Mouse (Mus musculus) urinary bladder, adult 18-20 months (tissue): Measurements from ENCODE around the gene Trim28.
A peak's percentile ranks its signal among the peaks of the same experiment; 100 is the strongest.

Experiments
- DNase-seq, 2 experiments: peaks; one replicate each; pipeline ENCODE4 v3.0.0; 2022; ENCODE audit warnings: low spot score in 2 of 2, mixed read lengths in 2 of 2

Trim28 gene

GRCm38 (mm10) chr7:12998053-12998452, 861 bp upstream of the Trim28 start, which contains the start of gene Slc27a5:
Gene Slc27a5 (minus strand): TSS chr7:12998192.
- DNase-seq: no peak

DNA sequence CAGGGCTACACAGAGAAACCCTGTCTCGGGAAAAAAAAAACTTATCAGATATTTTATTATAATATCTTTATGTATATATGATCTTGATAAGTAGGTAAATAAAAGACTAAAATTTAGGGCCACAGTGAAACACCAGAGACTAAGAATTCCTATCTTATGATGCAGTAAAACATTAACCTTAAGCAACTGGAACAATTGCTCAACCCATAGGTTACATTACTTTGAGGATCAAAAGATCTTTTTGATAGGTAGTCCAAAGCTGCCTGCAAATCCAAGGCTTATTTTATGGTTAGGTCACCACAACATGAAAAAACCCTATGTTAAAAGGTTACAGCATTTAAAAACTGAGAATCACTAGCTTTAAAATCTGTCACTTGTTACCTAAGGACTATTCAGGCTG, 2.7 kb downstream of the Trim28 start:
- no peak for DNase-seq

GRCm38 (mm10) chr7:13003380-13003779, 4.5 kb downstream of the Trim28 start:
- no peak for DNase-seq

DNA sequence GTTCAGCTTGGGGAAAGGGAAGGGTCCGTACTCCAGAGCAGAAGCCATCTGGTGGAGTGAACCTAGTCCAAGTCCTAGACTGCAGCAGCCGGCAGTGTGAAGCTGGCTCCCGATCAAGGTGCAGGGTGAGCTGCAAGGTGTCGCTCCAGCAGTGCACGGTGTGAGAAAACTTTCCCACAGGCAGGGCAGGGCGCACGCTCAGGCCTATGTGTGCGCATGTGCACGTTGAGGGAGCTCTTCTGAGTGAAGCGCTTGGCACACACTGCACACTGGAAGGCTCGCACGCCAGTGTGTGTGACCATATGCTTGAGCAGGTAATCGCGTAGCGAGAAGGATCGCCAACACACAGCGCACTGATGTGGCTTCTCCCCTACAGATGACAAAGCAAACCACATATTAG, 7.1 kb downstream of the Trim28 start:
- DNase-seq: no peak

GRCm38 (mm10) chr7:13006531-13006930, 7.6 kb downstream of the Trim28 start:
- DNase-seq: no peak

DNA sequence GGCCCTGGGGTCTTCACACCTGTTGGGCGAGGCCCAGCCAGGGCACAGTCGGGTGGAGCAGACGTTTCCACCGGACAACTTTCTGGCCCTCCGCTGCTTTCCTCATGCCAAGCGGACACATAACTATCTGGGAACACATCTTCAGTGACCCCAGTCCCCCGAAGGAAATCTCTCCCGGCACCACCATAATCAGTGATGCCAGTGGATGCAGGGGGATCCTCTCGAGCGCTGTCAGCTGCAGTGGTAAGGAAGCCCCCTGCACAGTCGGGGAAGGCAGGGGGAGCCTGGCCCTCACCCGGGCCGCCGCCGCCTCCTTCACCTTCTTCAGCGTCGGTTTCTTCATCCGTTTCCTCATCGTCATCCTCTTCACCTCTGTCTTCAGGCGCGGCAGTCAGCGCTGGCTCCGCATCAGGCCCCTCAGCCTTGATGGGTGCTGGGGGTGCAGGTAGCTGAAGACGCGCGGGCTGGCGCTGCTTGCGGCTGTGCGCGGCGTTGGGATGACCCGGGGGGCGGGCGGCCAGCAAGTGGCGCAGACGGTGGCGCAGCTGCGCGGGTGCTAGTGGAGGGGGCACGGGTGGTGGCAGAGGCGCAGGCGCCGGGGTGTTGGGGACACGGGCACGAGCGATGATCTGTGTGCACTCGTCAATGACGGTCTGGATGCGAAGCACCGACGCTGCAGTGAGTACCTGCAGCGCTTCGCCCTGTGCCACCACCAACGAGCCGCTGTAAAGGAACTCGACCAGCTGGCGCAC, 8.6 kb downstream of the Trim28 start:
- no peak for DNase-seq

- DNase-seq: peak; percentile 87 to 92
Measured at GRCm38 (mm10) chr7:13009143-13010004, 10.5 kb downstream of the Trim28 start.

DNA sequence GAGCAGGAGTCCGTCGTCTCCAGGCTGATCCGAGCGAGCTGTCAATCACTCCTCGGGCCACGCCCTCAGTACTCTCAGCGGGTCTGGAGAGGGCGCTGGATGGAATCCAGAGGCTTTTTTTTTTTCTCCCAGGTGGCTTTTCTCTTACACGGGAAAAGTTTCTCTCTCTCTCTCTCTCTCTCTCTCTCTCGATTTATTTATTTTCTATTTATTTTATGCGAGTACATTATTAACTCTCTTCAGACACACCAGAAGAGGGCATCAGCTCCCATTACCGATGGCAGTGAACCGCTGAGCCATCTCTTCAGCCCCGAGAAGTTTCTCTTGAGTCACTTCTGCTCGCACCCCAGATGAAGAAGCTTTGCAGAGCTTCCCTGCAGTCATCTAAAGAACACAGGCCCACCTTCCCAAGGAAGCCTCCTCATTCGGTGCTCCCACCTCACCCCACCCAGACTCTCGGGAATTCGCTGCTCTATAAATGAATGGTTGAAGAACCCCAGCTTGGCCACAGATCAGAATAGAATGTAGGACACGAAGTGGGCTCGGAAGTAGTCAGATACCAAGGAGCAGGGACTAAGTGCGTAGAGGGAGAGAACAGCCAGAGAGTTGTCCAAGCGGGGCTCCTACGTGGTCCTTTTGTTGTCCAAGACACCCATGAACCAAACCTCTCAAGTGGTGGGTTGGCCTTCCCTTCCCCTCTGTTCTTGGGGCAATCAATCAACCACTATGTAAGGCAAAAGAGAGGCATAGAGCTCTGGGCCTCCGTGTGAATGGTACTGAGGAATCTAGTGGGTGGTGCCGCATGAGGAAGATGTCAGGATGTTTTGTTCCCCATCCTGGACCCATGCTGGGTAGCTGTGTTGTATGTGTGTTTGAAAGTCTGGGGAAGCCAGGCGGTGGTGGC, 11.3 kb downstream of the Trim28 start, which contains the start of gene Zbtb45:
TSS of gene Zbtb45 (minus strand) at position 30 of the 904 bp plus-strand sequence.
- DNase-seq: no peak

DNA sequence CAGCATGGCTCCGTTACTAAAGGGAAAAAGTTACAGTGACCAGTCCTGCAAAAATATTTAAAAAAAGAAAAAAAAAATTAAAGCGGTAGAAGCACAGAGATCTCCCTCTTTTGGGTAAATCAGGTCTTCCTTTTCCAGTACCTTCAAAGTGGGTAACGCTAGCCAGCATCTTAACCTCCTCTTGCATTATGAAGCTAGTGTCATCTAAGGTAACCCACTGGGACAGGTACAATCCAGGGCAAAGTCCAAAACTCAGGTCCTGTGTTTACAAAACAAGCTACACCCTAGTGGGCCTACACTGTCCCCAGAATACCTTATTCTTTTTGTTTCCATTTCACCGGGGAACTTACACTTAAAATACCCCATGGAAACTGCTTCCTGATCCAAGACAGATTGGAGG, 14.8 kb downstream of the Trim28 start:
- no peak for DNase-seq

DNA sequence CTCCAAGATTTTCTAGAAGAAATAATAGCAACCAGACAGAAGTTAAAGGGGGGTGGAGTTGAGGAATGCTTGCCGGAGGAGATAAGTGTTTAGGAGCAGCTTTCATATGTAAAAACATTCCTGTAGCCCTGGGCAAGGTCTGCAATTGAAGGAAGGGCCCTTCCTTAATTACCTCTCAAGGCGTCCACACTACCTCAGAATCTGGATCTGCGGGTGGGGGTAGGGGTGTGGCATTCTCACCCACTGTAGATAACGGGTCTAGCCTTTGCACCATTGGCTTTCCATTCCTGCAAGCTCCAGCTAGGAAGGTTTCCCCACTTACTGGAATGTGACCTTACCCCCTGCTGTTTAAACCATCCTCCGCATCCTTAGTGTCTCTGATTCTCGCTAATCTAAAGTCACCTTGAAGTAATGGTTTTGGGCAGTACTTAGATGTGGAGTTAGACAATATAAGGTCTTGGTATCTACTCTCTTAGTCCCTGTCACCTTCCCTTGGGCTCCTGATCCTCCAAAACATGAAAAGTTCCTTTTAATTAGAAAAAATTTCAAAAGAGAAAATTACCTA, 15.4 kb downstream of the Trim28 start:
- DNase-seq: no peak

DNA sequence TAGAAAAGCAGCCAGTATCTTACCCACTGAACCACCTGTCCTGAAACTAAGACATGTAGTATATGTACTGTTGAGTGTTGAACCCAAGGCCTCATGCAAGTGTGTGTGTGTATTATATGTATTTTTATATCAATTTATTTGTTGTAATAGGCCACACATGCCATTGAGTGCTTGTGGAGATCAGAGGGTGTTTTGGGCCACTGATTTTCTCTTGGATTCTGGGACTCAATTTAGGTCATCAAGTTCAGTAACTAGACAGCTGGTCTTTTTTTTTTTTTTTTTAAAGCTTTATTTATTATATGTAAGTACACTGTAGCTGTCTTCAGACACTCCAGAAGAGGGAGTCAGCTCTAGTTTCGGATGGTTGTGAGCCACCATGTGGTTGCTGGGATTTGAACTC, 16.3 kb downstream of the Trim28 start:
- no peak for DNase-seq

- peak; percentile 69 to 74 for DNase-seq
Measured at GRCm38 (mm10) chr7:13022773-13023535, 24.0 kb downstream of the Trim28 start.

DNA sequence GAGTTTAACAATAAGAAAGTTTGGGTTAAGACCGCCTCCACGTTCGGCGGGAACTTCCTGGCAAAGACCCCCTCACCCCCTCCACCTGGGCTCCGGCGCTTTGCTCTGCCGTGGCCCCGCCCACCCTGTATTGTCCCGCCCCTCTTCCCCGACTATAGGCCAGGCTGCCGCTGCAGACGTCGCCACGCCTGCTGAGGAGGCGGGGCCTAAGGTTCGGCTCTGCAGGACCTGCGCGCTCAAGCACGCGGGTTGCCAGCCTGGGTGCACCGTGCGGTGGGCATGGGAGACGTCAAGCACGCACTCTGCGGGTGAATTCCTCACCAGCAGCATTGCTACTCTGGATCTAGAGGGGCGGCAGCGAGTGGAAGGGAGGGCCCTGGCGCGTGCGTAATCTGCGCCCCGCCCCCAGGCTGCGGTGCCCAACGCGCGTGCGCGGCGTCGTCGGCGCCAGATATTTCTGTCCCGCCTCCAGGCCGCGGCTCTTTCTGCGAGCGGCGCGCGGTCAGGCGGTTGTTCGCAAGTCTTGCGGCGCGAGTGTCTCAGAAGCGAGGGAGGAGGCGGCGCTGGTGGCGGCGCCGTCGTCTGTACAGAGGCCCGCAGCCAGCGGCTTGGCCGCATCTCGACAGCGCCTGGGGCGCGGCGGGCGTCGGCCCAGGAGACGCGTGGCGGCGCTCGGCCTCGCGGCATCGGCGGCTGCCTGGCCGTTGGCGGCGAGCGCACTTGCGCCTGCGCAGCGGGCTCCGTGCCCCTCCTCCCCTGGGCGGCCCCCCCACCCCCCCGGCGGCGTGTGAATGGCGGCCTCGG, 25.2 kb downstream of the Trim28 start:
- DNase-seq: peak; percentile 86 to 98

DNA sequence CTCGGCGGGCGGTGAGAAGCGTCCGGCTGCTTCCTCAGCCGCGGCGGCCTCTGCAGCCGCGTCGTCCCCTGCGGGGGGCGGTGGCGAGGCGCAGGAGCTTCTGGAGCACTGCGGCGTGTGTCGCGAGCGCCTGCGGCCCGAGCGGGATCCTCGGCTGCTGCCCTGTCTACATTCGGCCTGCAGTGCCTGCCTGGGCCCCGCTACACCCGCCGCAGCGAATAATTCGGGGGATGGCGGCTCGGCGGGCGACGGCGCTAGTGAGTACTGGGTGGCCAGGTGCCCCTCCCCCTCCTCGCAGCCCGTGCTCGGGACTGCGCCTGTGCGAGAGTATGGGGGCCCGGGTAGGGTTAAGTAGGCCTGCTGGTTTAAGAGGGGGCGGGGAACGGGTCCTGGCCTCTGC, 25.9 kb downstream of the Trim28 start:
- peak in 1 of 2 experiments; percentile 54 for DNase-seq

GRCm38 (mm10) chr7:13025511-13026112, 26.7 kb downstream of the Trim28 start:
- no peak for DNase-seq

DNA sequence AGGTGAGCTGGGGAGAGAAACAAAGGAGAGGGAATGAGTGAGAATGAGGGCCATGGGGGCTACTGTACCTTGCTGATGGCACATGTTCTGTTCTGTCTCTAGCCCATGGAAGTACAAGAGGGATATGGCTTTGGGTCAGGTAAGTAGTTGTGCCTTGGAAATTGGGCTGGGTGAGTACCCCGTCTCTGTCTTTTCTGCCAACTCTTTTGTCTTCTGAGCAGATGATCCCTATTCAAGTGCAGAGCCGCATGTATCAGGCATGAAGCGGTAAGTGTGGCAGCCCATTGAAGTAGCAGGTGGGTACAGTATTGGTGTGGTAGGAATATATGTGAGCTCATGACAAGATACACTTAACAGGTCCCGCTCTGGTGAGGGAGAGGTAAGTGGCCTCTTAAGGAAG, 30.1 kb downstream of the Trim28 start:
- DNase-seq: no peak

GRCm38 (mm10) chr7:13031069-13031468, 32.2 kb downstream of the Trim28 start:
- no peak for DNase-seq

DNA sequence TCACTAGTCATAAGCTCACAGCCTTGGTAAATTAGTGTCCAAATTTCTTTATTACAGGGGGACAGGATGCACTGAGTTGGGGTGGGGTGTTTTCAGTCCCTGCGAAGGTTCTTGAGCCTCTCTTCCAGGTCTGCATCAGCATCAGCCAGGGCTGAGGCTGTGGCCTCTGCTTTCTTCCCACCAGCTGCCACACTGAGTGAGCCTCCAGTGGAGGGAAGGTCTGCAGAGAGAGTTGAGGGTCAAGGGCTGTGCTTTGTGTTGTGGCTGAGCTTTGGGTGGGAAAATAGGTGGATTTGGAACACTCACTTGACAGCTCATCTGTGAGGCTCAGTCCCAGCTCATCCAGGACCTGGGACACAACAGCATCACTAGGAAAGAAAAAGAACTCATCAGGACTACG, 33.1 kb downstream of the Trim28 start:
- no peak for DNase-seq

- DNase-seq: no peak
Measured at GRCm38 (mm10) chr7:13032541-13032940, 33.6 kb downstream of the Trim28 start.
